Mouse (Mus musculus): ENCODE measurements around the gene Sds. TPM values are rescaled to one million over a fixed set of nuclear protein-coding genes. Genes with fewer than 3 reads are reported as not detected.

Gene Sds
- polyA plus RNA-seq, 1 experiment from 2014 or later: not detected

DNA sequence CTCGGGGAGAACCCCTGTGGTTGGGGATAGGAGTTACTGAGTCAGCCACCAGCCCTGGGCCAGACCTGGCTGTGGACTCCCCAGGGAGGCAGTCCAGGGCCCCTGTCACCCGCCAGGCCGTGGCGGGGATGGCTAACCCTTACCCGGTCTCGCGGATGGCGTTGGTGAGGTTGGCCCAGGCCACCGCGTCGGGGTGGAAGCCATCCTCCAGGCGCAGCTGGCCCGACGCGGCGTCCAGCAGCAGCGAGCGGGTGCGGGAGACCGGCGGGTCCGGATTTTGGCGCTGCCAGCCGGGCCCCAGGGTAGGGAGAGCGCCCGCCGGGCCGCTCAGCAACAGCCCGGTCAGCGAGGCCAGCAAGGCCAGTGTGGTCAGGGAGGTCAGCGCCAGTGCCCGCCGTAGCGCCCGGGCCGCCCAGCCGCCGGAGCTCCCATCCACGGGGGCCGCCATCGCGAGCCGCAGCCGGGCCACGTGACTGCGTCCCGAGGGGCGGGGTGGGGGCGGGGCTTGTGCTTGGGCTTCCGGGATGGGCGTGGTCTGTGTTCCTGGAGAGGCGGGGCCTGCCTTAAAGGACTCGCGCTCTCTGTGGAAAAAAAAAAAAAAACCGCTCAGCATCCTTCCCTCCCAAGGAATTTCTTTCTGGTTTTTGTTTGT, 26.9 kb downstream of the Sds start, which contains the start of gene Plbd2:
TSS of gene Plbd2 (minus strand) at position 482 of the 652 bp plus-strand sequence.
- H3K9ac ChIP-seq: peak within 1 kb of the TSS; percentile 91
- peaks cover 7% of the 10 kb centered on the region; the same call in 1 of the 2 replicates for H3K36me3 ChIP-seq (replicated peaks; ENCODE audit: control insufficient read depth, insufficient read depth)
- ATAC-seq (ENCODE audit: low FRiP score) (peak; percentile 83), DNase-seq (ENCODE audit: low spot score) (peak; percentile 96)
- H3K4me1 ChIP-seq (replicated peaks; ENCODE audit: control insufficient read depth, insufficient read depth, low read length): peaks cover 20% of the 10 kb centered on the region
- no peaks in the 10 kb centered on the region for H3K27me3 ChIP-seq (ENCODE audit: control insufficient read depth, insufficient read depth, low read length)
- WGBS: under 1% methylated on average over 46 of the region's 55 CpGs
- peak within 1 kb of the TSS; percentile 26; the same call in 1 of the 2 replicates for H3K27ac ChIP-seq
- H3K9me3 ChIP-seq (ENCODE audit: control insufficient read depth, low read length): no peaks in the 10 kb centered on the region
- H3K4me3 ChIP-seq (replicated peaks; ENCODE audit: low read length): peak within 1 kb of the TSS; percentile 96
- peak within 1 kb of the TSS; percentile 96 for H3K4me2 ChIP-seq (replicated peaks)

GRCm38 (mm10) chr5:120505368-120505767, 29.0 kb downstream of the Sds start:
- Histone ChIP-seq H3K36me3 (replicated peaks; ENCODE audit: control insufficient read depth, insufficient read depth) (no peaks in the 10 kb centered on the region), H3K4me1 (replicated peaks; ENCODE audit: control insufficient read depth, insufficient read depth, low read length) (peaks cover 20% of the 10 kb centered on the region), H3K4me3 (replicated peaks; ENCODE audit: low read length) (no peak overlapping the region), H3K4me2 (replicated peaks) (no peak overlapping the region), H3K27me3 (ENCODE audit: control insufficient read depth, insufficient read depth, low read length) (no peaks in the 10 kb centered on the region), H3K9ac (no peak overlapping the region), H3K27ac (no peak overlapping the region), H3K9me3 (ENCODE audit: control insufficient read depth, low read length) (no peaks in the 10 kb centered on the region)
- peak; percentile 62 for DNase-seq (ENCODE audit: low spot score)
- no peak for ATAC-seq (ENCODE audit: low FRiP score)
- WGBS: 25% methylated on average over 16 of the region's 16 CpGs

GRCm38 (mm10) chr5:120505781-120506180, 29.5 kb downstream of the Sds start:
- H3K27ac ChIP-seq: no peak overlapping the region
- no peak for ATAC-seq (ENCODE audit: low FRiP score)
- no peak overlapping the region for H3K4me2 ChIP-seq (replicated peaks)

DNA sequence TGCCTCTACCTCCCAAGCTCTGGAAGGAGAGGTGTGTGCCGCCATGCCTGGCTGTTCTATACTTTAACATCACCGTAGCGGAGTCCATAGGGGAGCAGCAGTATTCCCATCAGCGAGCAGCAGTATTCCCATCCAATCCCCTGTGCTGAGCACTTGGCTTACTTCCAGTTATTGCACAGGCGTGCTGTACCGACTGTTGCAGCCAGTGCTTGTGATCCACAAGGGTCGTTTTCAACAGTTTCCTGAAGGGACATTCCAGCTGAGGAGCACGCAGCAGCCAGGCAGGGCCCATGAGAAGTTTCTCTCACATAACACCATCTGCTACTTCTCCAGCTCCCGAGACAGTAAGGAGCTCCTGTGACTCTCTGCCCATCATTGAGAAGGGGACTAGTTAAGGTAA, 30.2 kb downstream of the Sds start:
- Histone ChIP-seq H3K36me3 (replicated peaks; ENCODE audit: control insufficient read depth, insufficient read depth) (no peaks in the 10 kb centered on the region), H3K4me1 (replicated peaks; ENCODE audit: control insufficient read depth, insufficient read depth, low read length) (peaks cover 28% of the 10 kb centered on the region), H3K4me2 (replicated peaks) (no peak overlapping the region), H3K4me3 (replicated peaks; ENCODE audit: low read length) (no peak overlapping the region), H3K27me3 (ENCODE audit: control insufficient read depth, insufficient read depth, low read length) (no peaks in the 10 kb centered on the region), H3K9ac (no peak overlapping the region), H3K27ac (no peak overlapping the region), H3K9me3 (ENCODE audit: control insufficient read depth, low read length) (no peaks in the 10 kb centered on the region)
- no peak for ATAC-seq (ENCODE audit: low FRiP score)
- 48% methylated on average over 9 of the region's 9 CpGs for WGBS
- DNase-seq (ENCODE audit: low spot score): no peak

More at GRCm38 (mm10) chr5:120505781-120506180, 29.5 kb downstream of the Sds start:
- no peaks in the 10 kb centered on the region for H3K27me3 ChIP-seq (ENCODE audit: control insufficient read depth, insufficient read depth, low read length)
- H3K9me3 ChIP-seq (ENCODE audit: control insufficient read depth, low read length): no peaks in the 10 kb centered on the region
- DNase-seq (ENCODE audit: low spot score): no peak
- no peaks in the 10 kb centered on the region for H3K36me3 ChIP-seq (replicated peaks; ENCODE audit: control insufficient read depth, insufficient read depth)
- peaks cover 22% of the 10 kb centered on the region for H3K4me1 ChIP-seq (replicated peaks; ENCODE audit: control insufficient read depth, insufficient read depth, low read length)
- H3K4me3 ChIP-seq (replicated peaks; ENCODE audit: low read length): no peak overlapping the region
- no peak overlapping the region for H3K9ac ChIP-seq
- WGBS: 65% methylated on average over 9 of the region's 9 CpGs

DNA sequence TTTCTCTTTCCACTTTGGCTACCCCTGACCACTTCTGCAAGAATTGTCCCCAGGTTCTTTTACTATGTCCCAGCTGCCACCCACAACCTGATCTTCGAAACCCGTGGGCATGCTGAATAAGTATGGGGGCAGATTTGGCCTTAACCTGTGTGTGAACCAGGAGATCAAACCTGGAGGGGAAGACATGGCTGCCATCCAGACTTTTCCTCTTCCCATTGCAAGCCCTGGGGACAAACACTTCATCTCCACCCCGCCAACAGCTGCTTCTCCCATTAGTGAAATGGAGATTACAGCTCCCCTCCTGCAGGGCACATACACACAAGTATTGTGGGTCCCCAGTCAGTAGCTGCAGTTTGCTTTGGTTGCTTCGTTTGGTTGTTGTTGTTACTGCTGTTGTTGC, 31.0 kb downstream of the Sds start:
- Histone ChIP-seq H3K36me3 (replicated peaks; ENCODE audit: control insufficient read depth, insufficient read depth) (no peaks in the 10 kb centered on the region), H3K9ac (no peak overlapping the region), H3K27me3 (ENCODE audit: control insufficient read depth, insufficient read depth, low read length) (no peaks in the 10 kb centered on the region), H3K4me1 (replicated peaks; ENCODE audit: control insufficient read depth, insufficient read depth, low read length) (peaks cover 20% of the 10 kb centered on the region), H3K27ac (no peak overlapping the region), H3K4me3 (replicated peaks; ENCODE audit: low read length) (no peak overlapping the region), H3K4me2 (replicated peaks) (no peak overlapping the region), H3K9me3 (ENCODE audit: control insufficient read depth, low read length) (no peaks in the 10 kb centered on the region)
- DNase-seq (ENCODE audit: low spot score) (no peak), ATAC-seq (ENCODE audit: low FRiP score) (no peak)
- 48% methylated on average over 4 of the region's 4 CpGs for WGBS

DNA sequence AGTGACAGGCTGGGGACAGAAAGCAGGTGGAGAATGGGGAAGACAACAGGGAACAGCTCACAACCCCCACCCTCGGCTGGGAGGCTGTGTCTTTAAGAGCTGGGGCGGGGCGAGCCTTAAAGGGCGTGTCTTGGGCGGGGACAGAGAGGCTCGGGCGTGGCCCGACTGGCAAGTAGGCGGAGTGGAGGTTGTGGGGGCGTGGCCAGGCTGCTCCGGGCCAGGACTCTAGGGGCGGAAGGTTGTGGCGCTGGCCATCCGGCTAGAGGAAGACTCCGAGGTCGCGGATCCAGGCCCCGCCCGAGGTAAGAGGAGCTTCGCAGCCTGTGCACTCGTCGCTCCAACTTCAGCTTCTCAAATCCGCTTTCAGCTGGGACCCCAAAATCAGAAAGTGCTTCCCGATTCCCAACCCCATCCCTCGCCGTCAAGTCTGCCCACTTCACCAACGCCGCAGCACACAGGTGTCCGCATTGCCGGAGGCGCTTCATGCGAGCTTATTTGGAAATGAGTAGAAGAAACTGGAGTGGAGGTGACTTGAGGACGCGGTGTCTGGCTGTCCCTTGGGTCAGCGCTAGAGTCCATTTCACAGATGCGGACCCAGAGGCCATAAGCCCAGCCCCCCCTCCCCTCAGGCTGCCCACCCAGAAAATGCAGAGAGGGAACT, 34.8 kb downstream of the Sds start, which contains the start of gene Slc8b1:
TSS of gene Slc8b1 (plus strand) at position 187 of the 661 bp plus-strand sequence.
- ATAC-seq (ENCODE audit: low FRiP score) (peak; percentile 87), DNase-seq (ENCODE audit: low spot score) (peak; percentile 77)
- WGBS: 1% methylated on average over 36 of the region's 36 CpGs
- Histone ChIP-seq H3K9me3 (ENCODE audit: control insufficient read depth, low read length) (no peaks in the 10 kb centered on the region), H3K27me3 (ENCODE audit: control insufficient read depth, insufficient read depth, low read length) (no peaks in the 10 kb centered on the region), H3K4me1 (replicated peaks; ENCODE audit: control insufficient read depth, insufficient read depth, low read length) (peaks cover 20% of the 10 kb centered on the region), H3K36me3 (replicated peaks; ENCODE audit: control insufficient read depth, insufficient read depth) (no peaks in the 10 kb centered on the region), H3K27ac (no peak within 1 kb of the TSS), H3K9ac (peak within 1 kb of the TSS; percentile 42), H3K4me3 (replicated peaks; ENCODE audit: low read length) (peak within 1 kb of the TSS; percentile 38), H3K4me2 (replicated peaks) (peak within 1 kb of the TSS; percentile 58)

- no peak for ATAC-seq (ENCODE audit: low FRiP score)
- WGBS: 37% methylated on average over 14 of the region's 14 CpGs
- Histone ChIP-seq H3K4me1 (replicated peaks; ENCODE audit: control insufficient read depth, insufficient read depth, low read length) (peaks cover 15% of the 10 kb centered on the region), H3K9ac (peak overlapping the region; percentile 42; the same call in 1 of the 2 replicates), H3K9me3 (ENCODE audit: control insufficient read depth, low read length) (no peaks in the 10 kb centered on the region), H3K4me2 (replicated peaks) (peak overlapping the region; percentile 58), H3K27ac (no peak overlapping the region), H3K27me3 (ENCODE audit: control insufficient read depth, insufficient read depth, low read length) (no peaks in the 10 kb centered on the region), H3K4me3 (replicated peaks; ENCODE audit: low read length) (peak overlapping the region; percentile 38), H3K36me3 (replicated peaks; ENCODE audit: control insufficient read depth, insufficient read depth) (no peaks in the 10 kb centered on the region)
- DNase-seq (ENCODE audit: low spot score): no peak
Observed at GRCm38 (mm10) chr5:120511643-120512220, 35.4 kb downstream of the Sds start.

DNA sequence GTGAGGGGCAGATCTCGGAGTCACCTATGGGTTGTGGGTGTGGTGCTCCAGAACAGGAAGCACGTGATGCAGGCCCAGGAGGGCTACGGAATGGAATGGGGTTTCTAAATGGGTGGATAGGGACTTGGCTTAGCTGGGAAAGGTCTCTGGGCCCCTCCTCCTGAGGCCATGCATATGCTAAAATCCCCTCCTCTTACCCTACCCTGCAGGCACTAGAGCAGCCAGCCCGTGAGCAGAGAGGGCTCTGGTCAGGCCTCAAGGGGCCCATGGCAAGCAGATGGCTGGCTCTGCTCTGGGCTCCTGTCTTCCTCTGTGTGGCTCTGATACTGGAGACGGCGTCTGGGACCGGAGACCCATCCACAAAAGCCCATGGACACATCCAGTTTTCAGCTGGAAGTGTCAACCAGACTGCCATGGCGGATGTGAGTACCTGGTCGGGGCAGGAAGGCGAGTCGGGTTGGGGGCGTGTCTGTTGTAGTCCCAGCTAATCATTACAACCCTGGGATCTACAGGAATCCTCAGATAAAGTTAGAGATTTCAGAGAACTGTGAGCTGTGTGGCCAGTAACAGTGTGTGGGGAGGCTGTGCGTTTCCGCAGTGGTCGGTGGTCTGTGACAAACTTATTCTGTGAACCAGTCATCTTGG, 36.7 kb downstream of the Sds start:
- Histone ChIP-seq H3K4me2 (replicated peaks) (no peak overlapping the region), H3K4me1 (replicated peaks; ENCODE audit: control insufficient read depth, insufficient read depth, low read length) (peaks cover 14% of the 10 kb centered on the region), H3K27me3 (ENCODE audit: control insufficient read depth, insufficient read depth, low read length) (no peaks in the 10 kb centered on the region), H3K9ac (no peak overlapping the region), H3K4me3 (replicated peaks; ENCODE audit: low read length) (no peak overlapping the region), H3K9me3 (ENCODE audit: control insufficient read depth, low read length) (no peaks in the 10 kb centered on the region), H3K27ac (no peak overlapping the region), H3K36me3 (replicated peaks; ENCODE audit: control insufficient read depth, insufficient read depth) (no peaks in the 10 kb centered on the region)
- ATAC-seq (ENCODE audit: low FRiP score) (no peak), DNase-seq (ENCODE audit: low spot score) (no peak)
- WGBS: 38% methylated on average over 15 of the region's 15 CpGs
